Mouse (Mus musculus): ENCODE data around the gene Efcab5.
"Not testable (repeated sequence)": the region's sequence is repeated elsewhere in the genome, so short reads cannot be mapped to it uniquely, and the experiment has no call there.

The Efcab5 gene

GRCm38 (mm10) chr11:77179771-77180170 is 9.0 kb downstream of the Efcab5 start:
- no peak for DNase-seq (ENCODE audit: low read depth, low spot score)

- DNase-seq (ENCODE audit: low read depth, low spot score) = no peak
Measured at GRCm38 (mm10) chr11:77174531-77174930, 14.2 kb downstream of the Efcab5 start.

GRCm38 (mm10) chr11:77173731-77174130 is 15.0 kb downstream of the Efcab5 start:
- DNase-seq (ENCODE audit: low read depth, low spot score) = no peak

GRCm38 (mm10) chr11:77160744-77161143 is 28.0 kb downstream of the Efcab5 start:
- no peak for DNase-seq (ENCODE audit: low read depth, low spot score)

GRCm38 (mm10) chr11:77160341-77160740 is 28.4 kb downstream of the Efcab5 start:
- no peak for DNase-seq (ENCODE audit: low read depth, low spot score)

- no peak for DNase-seq (ENCODE audit: low read depth, low spot score)
Measured at GRCm38 (mm10) chr11:77154214-77154613, 34.6 kb downstream of the Efcab5 start.

- DNase-seq (ENCODE audit: low read depth, low spot score) = no peak
Measured at GRCm38 (mm10) chr11:77150806-77151205, 38.0 kb downstream of the Efcab5 start.

- not testable (repeated sequence) for DNase-seq (ENCODE audit: low read depth, low spot score)
Measured at GRCm38 (mm10) chr11:77149783-77150630, 38.8 kb downstream of the Efcab5 start.

GRCm38 (mm10) chr11:77148774-77149173 is 40.0 kb downstream of the Efcab5 start:
- DNase-seq (ENCODE audit: low read depth, low spot score) = no peak

GRCm38 (mm10) chr11:77147753-77148152 is 41.0 kb downstream of the Efcab5 start:
- no peak for DNase-seq (ENCODE audit: low read depth, low spot score)

GRCm38 (mm10) chr11:77145423-77145822 is 43.3 kb downstream of the Efcab5 start:
- DNase-seq (ENCODE audit: low read depth, low spot score) = no peak

- DNase-seq (ENCODE audit: low read depth, low spot score) = no peak
Measured at GRCm38 (mm10) chr11:77141938-77142337, 46.8 kb downstream of the Efcab5 start.

- no peak for DNase-seq (ENCODE audit: low read depth, low spot score)
Measured at GRCm38 (mm10) chr11:77139976-77140375, 48.8 kb downstream of the Efcab5 start.

- no peak for DNase-seq (ENCODE audit: low read depth, low spot score)
Measured at GRCm38 (mm10) chr11:77133450-77133849, 55.3 kb downstream of the Efcab5 start.

- no peak for DNase-seq (ENCODE audit: low read depth, low spot score)
Measured at GRCm38 (mm10) chr11:77132580-77132979, 56.2 kb downstream of the Efcab5 start.

GRCm38 (mm10) chr11:77128562-77128961 is 60.2 kb downstream of the Efcab5 start:
- DNase-seq (ENCODE audit: low read depth, low spot score) = no peak

GRCm38 (mm10) chr11:77111141-77111540 is 77.6 kb downstream of the Efcab5 start:
- DNase-seq (ENCODE audit: low read depth, low spot score) = no peak

- no peak for DNase-seq (ENCODE audit: low read depth, low spot score)
Measured at GRCm38 (mm10) chr11:77108442-77108841, 80.3 kb downstream of the Efcab5 start.

GRCm38 (mm10) chr11:77107872-77108271 is 80.9 kb downstream of the Efcab5 start:
- not testable (repeated sequence) for DNase-seq (ENCODE audit: low read depth, low spot score)

GRCm38 (mm10) chr11:77106961-77107360 is 81.8 kb downstream of the Efcab5 start:
- DNase-seq (ENCODE audit: low read depth, low spot score) = no peak

- DNase-seq (ENCODE audit: low read depth, low spot score) = no peak
Measured at GRCm38 (mm10) chr11:77100137-77100937, 88.4 kb downstream of the Efcab5 start.

GRCm38 (mm10) chr11:77098332-77098972 is 90.3 kb downstream of the Efcab5 start:
- DNase-seq (ENCODE audit: low read depth, low spot score) = no peak
